Mouse (Mus musculus): ENCODE measurements around the gene Rbm3.
A peak's percentile ranks its signal among the peaks of the same experiment; 100 is the strongest.
"Not testable (repeated sequence)": the region's sequence is repeated elsewhere in the genome, so short reads cannot be mapped to it uniquely, and the experiment has no call there.

Gene Rbm3

GRCm38 (mm10) chrX:8125235-8125634, 20.4 kb downstream of the Rbm3 start:
- no peak for DNase-seq

DNA sequence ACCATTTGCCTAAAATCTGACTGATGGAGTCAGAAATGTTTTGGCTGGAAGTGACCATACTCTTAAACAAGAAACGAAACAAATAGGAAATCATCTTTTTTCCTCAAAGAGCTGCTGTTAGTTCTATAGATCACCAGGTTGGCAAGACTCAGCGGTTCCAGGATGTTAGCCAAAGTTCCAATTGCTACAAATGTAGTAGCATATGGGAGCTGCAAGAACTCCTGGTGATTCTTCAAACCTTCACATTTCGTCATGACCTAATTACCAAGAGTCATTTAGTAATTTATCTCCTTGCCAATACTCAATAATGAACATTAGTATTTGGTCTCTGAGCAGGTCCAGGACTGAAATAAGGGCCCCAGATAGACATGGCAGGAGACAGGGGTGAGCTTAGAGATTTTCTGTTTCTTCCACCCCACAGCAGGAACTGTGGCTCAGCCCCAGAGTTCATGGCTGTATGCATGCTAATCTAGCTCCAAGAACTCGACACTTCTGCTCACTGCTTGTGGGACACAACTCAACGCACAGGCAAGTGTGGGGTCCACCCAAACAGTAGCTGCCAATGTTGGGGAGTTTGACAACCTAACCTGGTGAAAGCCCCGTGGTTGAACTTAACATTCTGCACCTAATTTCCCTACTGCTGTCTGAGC, 21.7 kb downstream of the Rbm3 start:
- DNase-seq = no peak

DNA sequence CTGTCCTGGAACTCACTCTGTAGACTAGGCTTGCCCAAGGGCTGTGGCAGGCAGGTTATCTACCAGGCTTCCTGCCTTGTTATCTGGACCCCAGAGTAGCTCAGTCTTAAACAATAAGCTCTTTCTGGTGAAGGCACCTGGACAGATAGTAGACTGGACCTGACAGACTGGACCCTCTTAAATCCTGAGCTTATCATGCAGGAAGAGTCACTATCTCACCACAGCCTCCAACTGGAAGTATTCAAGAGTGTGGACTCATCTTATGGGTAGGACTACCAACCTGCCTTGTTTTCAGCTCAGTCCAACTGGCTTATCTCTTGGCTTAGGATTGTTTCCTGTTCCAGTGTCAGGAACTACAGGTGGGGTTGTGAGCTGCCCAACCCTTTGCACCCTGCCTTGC, 28.4 kb downstream of the Rbm3 start:
- DNase-seq = no peak

- no peak for DNase-seq
Observed at GRCm38 (mm10) chrX:8115275-8115674, 30.4 kb downstream of the Rbm3 start.

GRCm38 (mm10) chrX:8105019-8105418, 40.7 kb downstream of the Rbm3 start:
- no peak for DNase-seq

- DNase-seq = no peak
Observed at GRCm38 (mm10) chrX:8102213-8102668, 43.4 kb downstream of the Rbm3 start.

GRCm38 (mm10) chrX:8101017-8101416, 44.7 kb downstream of the Rbm3 start:
- DNase-seq = peak; percentile 9

DNA sequence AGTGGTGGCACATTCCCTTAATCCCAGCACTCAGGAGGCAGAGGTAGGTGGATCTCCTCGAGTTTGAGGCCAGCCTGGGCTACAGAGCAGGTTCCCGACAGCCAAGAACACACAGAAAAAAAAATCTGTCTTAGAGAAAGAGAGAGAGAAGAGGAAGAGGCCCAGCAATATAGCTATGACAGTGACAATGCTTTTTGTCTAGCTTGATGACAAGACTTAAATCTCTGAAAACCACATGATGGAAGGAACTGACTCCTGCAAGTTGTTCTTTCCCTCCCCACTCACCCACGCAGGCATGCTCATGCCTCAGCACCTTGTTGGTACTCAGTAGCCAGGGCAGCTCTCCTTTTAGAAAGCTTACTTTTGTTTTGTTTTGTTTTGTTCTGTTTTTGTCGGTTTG, 46.2 kb downstream of the Rbm3 start:
- DNase-seq = no peak

- DNase-seq = peak; percentile 98
Observed at GRCm38 (mm10) chrX:8096787-8097242, 48.9 kb downstream of the Rbm3 start.

GRCm38 (mm10) chrX:8096068-8096786, 49.5 kb downstream of the Rbm3 start:
- DNase-seq = peak; percentile 86

- DNase-seq = no peak
Observed at GRCm38 (mm10) chrX:8095546-8095945, 50.1 kb downstream of the Rbm3 start.

GRCm38 (mm10) chrX:8090954-8091347, 54.7 kb downstream of the Rbm3 start:
- DNase-seq = not testable (repeated sequence)

GRCm38 (mm10) chrX:8090346-8090953, 55.2 kb downstream of the Rbm3 start, which contains the start of gene Was:
Was (minus strand) TSS chrX:8090498.
- DNase-seq = no peak

DNA sequence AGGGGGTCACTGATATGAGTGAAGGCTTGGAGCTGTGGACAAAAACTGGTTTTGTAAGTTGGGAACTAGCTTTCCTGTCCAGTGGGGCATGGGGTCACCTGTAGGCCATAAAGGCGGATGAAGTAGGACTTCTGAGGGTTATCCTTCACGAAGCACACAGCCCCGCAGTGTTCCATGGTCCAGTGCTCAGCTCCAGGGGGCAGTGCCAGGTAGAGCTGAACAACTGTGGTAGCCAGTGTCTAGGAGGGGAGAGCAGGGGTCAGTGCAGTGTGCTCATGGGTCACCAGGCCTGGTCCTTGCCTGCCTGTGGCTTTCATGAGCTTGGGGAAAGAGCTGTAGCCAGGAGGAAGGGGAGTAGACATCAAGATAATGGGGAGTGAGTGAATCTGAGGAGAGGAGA, 55.9 kb downstream of the Rbm3 start:
- DNase-seq = no peak
